ENCODE assay signal across 21 mouse cellular contexts in genomic region chr6:122761901-122762300, GRCm38 (mm10). TPM values are rescaled to one million over a fixed set of nuclear protein-coding genes. Genes with fewer than 3 reads are reported as not detected.
DNase-seq lines count a peak whose midpoint lies in the region; ATAC-seq lines count a peak whose summit lies in the region.
"Had no signal": no experiment of that assay in that cellular context is flagged by ENCODE, and none has a peak within 500 bp of the region (broad histone marks: within the 10 kb centered on the region; RNA-seq: fewer than 3 reads in every experiment).

No protein-coding gene starts in this region.

- H3K27ac ChIP-seq in heart, embryonic 10.5 days, result peak overlapping the region; percentile 70; the same call in 1 of the 2 replicates
- H3K27ac ChIP-seq in midbrain, embryonic 13.5 days, result no peak overlapping the region
- no peak overlapping the region for H3K27ac ChIP-seq in midbrain, embryonic 10.5 days (replicated peaks)
- no peak overlapping the region for H3K27ac ChIP-seq in hindbrain, embryonic 16.5 days (ENCODE audit: low read depth, low read length)
- no peak overlapping the region for H3K27ac ChIP-seq in neural tube, embryonic 14.5 days (ENCODE audit: low read depth, low read length)
- H3K27ac ChIP-seq in kidney, embryonic 14.5 days (ENCODE audit: low read depth, low read length), result no peak overlapping the region
- H3K27ac ChIP-seq: stomach, embryonic 15.5 days had no signal

- ATAC-seq in midbrain, embryonic 13.5 days, result no peak
- no peak for ATAC-seq in hindbrain, embryonic 16.5 days
- ATAC-seq in neural tube, embryonic 14.5 days (ENCODE audit: low read depth), result no peak
- no peak for ATAC-seq in kidney, embryonic 14.5 days (ENCODE audit: low FRiP score, low TSS enrichment)
- ATAC-seq: Patski had no signal

- peaks cover 34% of the 10 kb centered on the region; the same call in 1 of the 2 replicates for H3K4me1 ChIP-seq in heart, embryonic 10.5 days
- peaks cover 21% of the 10 kb centered on the region for H3K4me1 ChIP-seq in midbrain, embryonic 13.5 days (replicated peaks)
- H3K4me1 ChIP-seq in midbrain, embryonic 10.5 days, result peaks cover 46% of the 10 kb centered on the region
- peaks cover 7% of the 10 kb centered on the region; the same call in 1 of the 2 replicates for H3K4me1 ChIP-seq in hindbrain, embryonic 16.5 days (ENCODE audit: control insufficient read depth, insufficient read depth, low read depth, low read length)
- no peaks in the 10 kb centered on the region for H3K4me1 ChIP-seq in neural tube, embryonic 14.5 days (ENCODE audit: control insufficient read depth, insufficient read depth, low read length)
- H3K4me1 ChIP-seq in kidney, embryonic 14.5 days (ENCODE audit: control insufficient read depth, insufficient read depth, low read length), result 0 out of 2 replicates have a peak, but pooled peaks cover 5% of the 10 kb centered on the region

- H3K9ac ChIP-seq in midbrain, embryonic 13.5 days (replicated peaks), result no peak overlapping the region
- no peak overlapping the region for H3K9ac ChIP-seq in hindbrain, embryonic 16.5 days (ENCODE audit: low read depth, low read length)
- no peak overlapping the region for H3K9ac ChIP-seq in neural tube, embryonic 14.5 days (replicated peaks; ENCODE audit: low read depth, low read length)
- H3K9ac ChIP-seq in kidney, embryonic 14.5 days (ENCODE audit: low read depth, low read length), result no peak overlapping the region
- H3K9ac ChIP-seq: stomach, embryonic 15.5 days had no signal

- peak overlapping the region; percentile 52 for H3K4me2 ChIP-seq in midbrain, embryonic 13.5 days (replicated peaks)
- peak overlapping the region; percentile 54 for H3K4me2 ChIP-seq in hindbrain, embryonic 16.5 days (ENCODE audit: low read length)
- H3K4me2 ChIP-seq in neural tube, embryonic 14.5 days (ENCODE audit: low read depth, low read length), result peak overlapping the region; percentile 48; the same call in 1 of the 2 replicates
- H3K4me2 ChIP-seq in kidney, embryonic 14.5 days (replicated peaks; ENCODE audit: low read depth, low read length), result no peak overlapping the region

- H3K4me3 ChIP-seq in heart, embryonic 10.5 days, result no peak overlapping the region
- peak overlapping the region; percentile 42; the same call in 1 of the 2 replicates for H3K4me3 ChIP-seq in midbrain, embryonic 13.5 days (replicated peaks)
- H3K4me3 ChIP-seq in midbrain, embryonic 10.5 days, result no peak overlapping the region
- H3K4me3 ChIP-seq in hindbrain, embryonic 16.5 days (ENCODE audit: low read length), result no peak overlapping the region
- H3K4me3 ChIP-seq in neural tube, embryonic 14.5 days (ENCODE audit: low read depth, low read length), result peak overlapping the region; percentile 42; the same call in 1 of the 2 replicates
- no peak overlapping the region for H3K4me3 ChIP-seq in kidney, embryonic 14.5 days (ENCODE audit: low read length)

- H3K27me3 ChIP-seq in heart, embryonic 10.5 days (ENCODE audit: insufficient read depth, poor library complexity, severe bottlenecking), result 0 out of 2 replicates have a peak, but pooled peaks cover 6% of the 10 kb centered on the region
- H3K27me3 ChIP-seq in midbrain, embryonic 13.5 days, result peaks cover 11% of the 10 kb centered on the region
- peaks cover 19% of the 10 kb centered on the region for H3K27me3 ChIP-seq in midbrain, embryonic 10.5 days (ENCODE audit: low read depth, poor library complexity, severe bottlenecking)
- H3K27me3 ChIP-seq in hindbrain, embryonic 16.5 days (replicated peaks; ENCODE audit: control insufficient read depth, insufficient read depth, low read length), result no peaks in the 10 kb centered on the region
- H3K27me3 ChIP-seq in neural tube, embryonic 14.5 days (ENCODE audit: control insufficient read depth, insufficient read depth, low read length), result no peaks in the 10 kb centered on the region
- H3K27me3 ChIP-seq in kidney, embryonic 14.5 days (ENCODE audit: control insufficient read depth, insufficient read depth, low read length), result peaks cover 25% of the 10 kb centered on the region
- H3K27me3 ChIP-seq: Patski had no signal

- H3K36me3 ChIP-seq in heart, embryonic 10.5 days, result no peaks in the 10 kb centered on the region
- H3K36me3 ChIP-seq in midbrain, embryonic 13.5 days, result no peaks in the 10 kb centered on the region
- H3K36me3 ChIP-seq in midbrain, embryonic 10.5 days, result no peaks in the 10 kb centered on the region
- H3K36me3 ChIP-seq in hindbrain, embryonic 16.5 days (ENCODE audit: control insufficient read depth, insufficient read depth, low read length), result no peaks in the 10 kb centered on the region
- H3K36me3 ChIP-seq in neural tube, embryonic 14.5 days (ENCODE audit: control insufficient read depth, insufficient read depth, low read length), result no peaks in the 10 kb centered on the region
- no peaks in the 10 kb centered on the region for H3K36me3 ChIP-seq in kidney, embryonic 14.5 days (ENCODE audit: control insufficient read depth, insufficient read depth, low read length)
- H3K36me3 ChIP-seq: stomach, embryonic 15.5 days had no signal

- H3K9me3 ChIP-seq in heart, embryonic 10.5 days, result no peaks in the 10 kb centered on the region
- no peaks in the 10 kb centered on the region for H3K9me3 ChIP-seq in midbrain, embryonic 13.5 days
- H3K9me3 ChIP-seq in midbrain, embryonic 10.5 days (replicated peaks), result no peaks in the 10 kb centered on the region
- no peaks in the 10 kb centered on the region for H3K9me3 ChIP-seq in hindbrain, embryonic 16.5 days (ENCODE audit: control insufficient read depth, low read length)
- no peaks in the 10 kb centered on the region for H3K9me3 ChIP-seq in neural tube, embryonic 14.5 days (ENCODE audit: control insufficient read depth, low read length)
- no peaks in the 10 kb centered on the region for H3K9me3 ChIP-seq in kidney, embryonic 14.5 days (ENCODE audit: control insufficient read depth, low read length)
- H3K9me3 ChIP-seq: stomach, embryonic 15.5 days had no signal

- no peak for DNase-seq in heart, embryonic 10.5 days (ENCODE audit: low spot score)
- no peak for DNase-seq in heart, adult 8-10 months (ENCODE audit: low spot score)
- DNase-seq in midbrain, embryonic 10.5 days (ENCODE audit: low spot score), result no peak
- no peak for DNase-seq in layer of hippocampus, adult 11-12 months (ENCODE audit: low spot score)
- DNase-seq: cerebellum, adult 9-10 months; gastrocnemius, postnatal 14 days; heart, postnatal 36 days; kidney, adult 11 months; lung, adult 18-20 months; lung, postnatal 4 days; thymus, postnatal 14 days had no signal

RNA-seq across cellular contexts. Expression of gene Slc2a3, which starts 39.5 kb away (rescaled TPM):
- 55.8 and 85.3 TPM in 2 replicates for polyA plus RNA-seq in heart, embryonic 10.5 days (2016; fragmentation: Nextera tagmentation; extraction: Ambion mirVana)
- total RNA-seq in heart, adult 8-10 months (2022), result 1 to 10 TPM; 2.3 to 2.9 (median 2.4) TPM
- polyA plus RNA-seq in midbrain, embryonic 13.5 days (2015; fragmentation: Nextera tagmentation; extraction: Ambion mirVana), result 15.9 TPM in 2 replicates
- 42.0 and 63.0 TPM in 2 replicates for polyA plus RNA-seq in midbrain, embryonic 10.5 days (2016; fragmentation: Nextera tagmentation; extraction: Ambion mirVana)
- polyA plus RNA-seq in hindbrain, embryonic 16.5 days (2015; fragmentation: Nextera tagmentation; extraction: Ambion mirVana), result 57.0 and 57.4 TPM in 2 replicates
- 44.3 and 45.4 TPM in 2 replicates for polyA plus RNA-seq in neural tube, embryonic 14.5 days (2014; fragmentation: Nextera tagmentation; extraction: Ambion mirVana)
- polyA plus RNA-seq in kidney, embryonic 14.5 days (2014; fragmentation: Nextera tagmentation; extraction: Ambion mirVana), result 2.9 and 5.8 TPM in 2 replicates

RNA-seq across cellular contexts. Expression of gene Nanog, which starts 54.6 kb away (rescaled TPM):
- polyA plus RNA-seq in heart, embryonic 10.5 days (2016; fragmentation: Nextera tagmentation; extraction: Ambion mirVana), result 0.20 and 0.57 TPM in 2 replicates
- total RNA-seq in heart, adult 8-10 months (2022), result not detected
- 0.09 and 0.28 TPM in 2 replicates for polyA plus RNA-seq in midbrain, embryonic 13.5 days (2015; fragmentation: Nextera tagmentation; extraction: Ambion mirVana)
- 0.09 and 0.32 TPM in 2 replicates for polyA plus RNA-seq in midbrain, embryonic 10.5 days (2016; fragmentation: Nextera tagmentation; extraction: Ambion mirVana)
- polyA plus RNA-seq in hindbrain, embryonic 16.5 days (2015; fragmentation: Nextera tagmentation; extraction: Ambion mirVana), result 0.08 and 0.25 TPM in 2 replicates
- polyA plus RNA-seq in neural tube, embryonic 14.5 days (2014; fragmentation: Nextera tagmentation; extraction: Ambion mirVana), result 0.29 and 0.30 TPM in 2 replicates
- polyA plus RNA-seq in kidney, embryonic 14.5 days (2014; fragmentation: Nextera tagmentation; extraction: Ambion mirVana), result 0.13 TPM in 1 of 2 replicates, not detected in the other
- total RNA-seq: adrenal gland, adult 18-20 months; gastrocnemius, postnatal 14 days; heart, postnatal 36 days; left cerebral cortex, adult 8-10 months had no signal
- polyA plus RNA-seq: large intestine, adult 2 months; small intestine, adult 2 months had no signal

RNA-seq across cellular contexts. Expression of gene Foxj2, which starts 57.8 kb away (rescaled TPM):
- polyA plus RNA-seq in heart, embryonic 10.5 days (2016; fragmentation: Nextera tagmentation; extraction: Ambion mirVana), result 4.8 and 4.9 TPM in 2 replicates
- total RNA-seq in heart, adult 8-10 months (2022), result 10 to 100 TPM; 26.3 to 31.5 (median 29.1) TPM
- polyA plus RNA-seq in midbrain, embryonic 13.5 days (2015; fragmentation: Nextera tagmentation; extraction: Ambion mirVana), result 4.9 and 6.2 TPM in 2 replicates
- 2.0 and 2.4 TPM in 2 replicates for polyA plus RNA-seq in midbrain, embryonic 10.5 days (2016; fragmentation: Nextera tagmentation; extraction: Ambion mirVana)
- 6.7 and 8.3 TPM in 2 replicates for polyA plus RNA-seq in hindbrain, embryonic 16.5 days (2015; fragmentation: Nextera tagmentation; extraction: Ambion mirVana)
- polyA plus RNA-seq in neural tube, embryonic 14.5 days (2014; fragmentation: Nextera tagmentation; extraction: Ambion mirVana), result 8.8 and 9.8 TPM in 2 replicates
- 4.1 and 7.8 TPM in 2 replicates for polyA plus RNA-seq in kidney, embryonic 14.5 days (2014; fragmentation: Nextera tagmentation; extraction: Ambion mirVana)

Comparison
In these comparisons a context has a peak if more than half of its experiments do, and no peak if none do; other contexts are left out.
1. H3K4me3 ChIP-seq: peak in midbrain, embryonic 13.5 days (single experiment) and neural tube, embryonic 14.5 days (single experiment); none in heart, embryonic 10.5 days (single experiment), midbrain, embryonic 10.5 days (single experiment), hindbrain, embryonic 16.5 days (single experiment) and kidney, embryonic 14.5 days (single experiment).